Mouse (Mus musculus) kidney, embryonic 16.5 days (tissue): ENCODE results near the gene Pnmt. TPM values are rescaled to one million over a fixed set of nuclear protein-coding genes. Genes with fewer than 3 reads are reported as not detected.

ENCODE experiments used
- ATAC-seq: fragments of 200-750 bp; cut with Nextera tagmentation; 2 replicates; pipeline ENCODE4 v1.8.0; 2017; ENCODE audit warnings: moderate TSS enrichment; ENCODE audit not compliant: low FRiP score, low TSS enrichment
- H3K27ac ChIP-seq: fragments of 300-500 bp; sonication (generic); 2 replicates; pipeline ENCODE4 v1.5.1; 2014; ENCODE audit warnings: low read length
- H3K27me3 ChIP-seq: fragments of 300-500 bp; sonication (generic); 2 replicates; pipeline ENCODE4 v1.6.1; 2014; ENCODE audit warnings: low read length, control low read depth, mixed read lengths; ENCODE audit not compliant: insufficient read depth
- H3K36me3 ChIP-seq: fragments of 300-500 bp; sonication (generic); 2 replicates; pipeline ENCODE4 v1.6.1; 2014; ENCODE audit warnings: low read length, control low read depth, mixed read lengths; ENCODE audit not compliant: insufficient read depth
- H3K4me1 ChIP-seq: fragments of 300-500 bp; sonication (generic); 2 replicates; pipeline ENCODE4 v1.6.1; 2014; ENCODE audit warnings: low read length, control low read depth, mixed read lengths; ENCODE audit not compliant: insufficient read depth
- H3K4me2 ChIP-seq: fragments of 300-500 bp; sonication (generic); replicated peaks from 2 replicates; pipeline ENCODE4 v1.6.1; 2014; ENCODE audit warnings: low read depth, low read length
- H3K4me3 ChIP-seq: fragments of 300-500 bp; sonication (generic); 2 replicates; pipeline ENCODE4 v1.5.1; 2014; ENCODE audit warnings: mild to moderate bottlenecking, low read length
- H3K9ac ChIP-seq: fragments of 300-500 bp; sonication (generic); replicated peaks from 2 replicates; pipeline ENCODE4 v1.6.1; 2014; ENCODE audit warnings: low read length
- H3K9me3 ChIP-seq: fragments of 300-500 bp; sonication (generic); 2 replicates; pipeline ENCODE4 v1.6.1; 2016; ENCODE audit warnings: low read length, control low read depth
- WGBS: fragments of 180-500 bp; shearing (Covaris S2); extraction: QIAGEN DNeasy Blood & Tissue Kit; methylation state at CpG from one replicate; pipeline ENCODE4 v1.1.7; 2014; 5-methylcytosine and 5-hydroxymethylcytosine counted together
- polyA plus RNA-seq: library from polyadenylated mRNA; unstranded; fragments of >200 nt; fragmentation: Nextera tagmentation; extraction: Ambion mirVana; gene quantifications from 2 replicates; pipeline ENCODE4 v1.2.1, GENCODE M21; 2015

The Pnmt gene
- polyA plus RNA-seq, 1 experiment from 2014 or later, result 2.5 TPM

GRCm38 (mm10) chr11:98431743-98432502, 45.7 kb downstream of the Pnmt start:
- Histone ChIP-seq H3K27ac (no peak overlapping the region), H3K4me1 (no peaks in the 10 kb centered on the region), H3K9ac (no peak overlapping the region), H3K27me3 (no peaks in the 10 kb centered on the region), H3K36me3 (peaks cover 87% of the 10 kb centered on the region), H3K9me3 (no peaks in the 10 kb centered on the region), H3K4me3 (no peak overlapping the region), H3K4me2 (no peak overlapping the region)
- 79% methylated on average over 9 of the region's 9 CpGs for WGBS
- no peak for ATAC-seq

GRCm38 (mm10) chr11:98435723-98436122, 49.5 kb downstream of the Pnmt start:
- peaks cover 63% of the 10 kb centered on the region for H3K36me3 ChIP-seq
- no peak for ATAC-seq
- no peak overlapping the region for H3K9ac ChIP-seq
- no peak overlapping the region for H3K4me2 ChIP-seq
- peaks cover 4% of the 10 kb centered on the region for H3K4me1 ChIP-seq
- H3K4me3 ChIP-seq, result no peak overlapping the region
- H3K9me3 ChIP-seq, result no peaks in the 10 kb centered on the region
- H3K27me3 ChIP-seq, result no peaks in the 10 kb centered on the region
- WGBS, result 85% methylated on average over 9 of the region's 9 CpGs
- no peak overlapping the region for H3K27ac ChIP-seq

GRCm38 (mm10) chr11:98437441-98437840, 51.2 kb downstream of the Pnmt start:
- Histone ChIP-seq H3K27ac (no peak overlapping the region), H3K4me2 (no peak overlapping the region), H3K36me3 (peaks cover 48% of the 10 kb centered on the region), H3K9ac (no peak overlapping the region), H3K4me3 (no peak overlapping the region), H3K27me3 (no peaks in the 10 kb centered on the region), H3K9me3 (no peaks in the 10 kb centered on the region; the same call in 1 of the 2 replicates), H3K4me1 (peaks cover 4% of the 10 kb centered on the region)
- no peak for ATAC-seq
- WGBS, result 78% methylated on average over 6 of the region's 6 CpGs

Other genes with a start within 250 kb of the Pnmt start
- 20.0 and 21.0 TPM in 2 replicates for gene Fbxl20, start 236.0 kb upstream of the Pnmt start, polyA plus RNA-seq
- gene Med1, start 193.2 kb upstream of the Pnmt start, polyA plus RNA-seq, result 64.6 and 67.9 TPM in 2 replicates
- 9.2 and 12.4 TPM in 2 replicates for gene Cdk12, start 183.4 kb upstream of the Pnmt start, polyA plus RNA-seq
- gene Neurod2, start 56.8 kb upstream of the Pnmt start, polyA plus RNA-seq, result not detected in 2 replicates
- 5.4 and 5.8 TPM in 2 replicates for gene Ppp1r1b, start 38.0 kb upstream of the Pnmt start, polyA plus RNA-seq
- gene Stard3, start 28.1 kb upstream of the Pnmt start, polyA plus RNA-seq, result 62.0 and 62.4 TPM in 2 replicates
- gene Tcap, start 2.6 kb upstream of the Pnmt start, polyA plus RNA-seq, result 2.4 and 2.7 TPM in 2 replicates
- 17.6 and 22.3 TPM in 2 replicates for gene Pgap3, start 14.0 kb downstream of the Pnmt start, polyA plus RNA-seq
- gene Erbb2, start 26.0 kb downstream of the Pnmt start, polyA plus RNA-seq, result 54.9 and 57.7 TPM in 2 replicates
- 108 and 113 TPM in 2 replicates for gene Mien1, start 52.5 kb downstream of the Pnmt start, polyA plus RNA-seq
- 86.2 and 87.7 TPM in 2 replicates for gene Grb7, start 59.9 kb downstream of the Pnmt start, polyA plus RNA-seq
- 0.44 and 0.54 TPM in 2 replicates for gene Ikzf3, start 159.6 kb downstream of the Pnmt start, polyA plus RNA-seq
- gene Zpbp2, start 164.6 kb downstream of the Pnmt start, polyA plus RNA-seq, result 0.87 TPM in 1 of 2 replicates, not detected in the other
- gene Ormdl3, start 200.9 kb downstream of the Pnmt start, polyA plus RNA-seq, result 67.2 and 67.6 TPM in 2 replicates
- not detected in 2 replicates for gene Lrrc3c, start 211.8 kb downstream of the Pnmt start, polyA plus RNA-seq
- 0.86 and 1.6 TPM in 2 replicates for gene Gm12355, start 239.2 kb downstream of the Pnmt start, polyA plus RNA-seq
- not detected in 2 replicates for gene Gsdma3, start 239.9 kb downstream of the Pnmt start, polyA plus RNA-seq